Mouse (Mus musculus) hindbrain, embryonic 15.5 days (tissue): ENCODE measurements at regions not wholly inside any gene's neighbourhood (a gene's known extent, or its start where the extent isn't known, plus 50 kb on each side); places are given as distances from the start of the nearest gene placed in this dataset.

Experiments used
- ATAC-seq: fragments of 200-750 bp; cut with Nextera tagmentation; 2 replicates; pipeline ENCODE4 v1.8.0; 2017; ENCODE audit warnings: low read depth, moderate number of reproducible peaks, moderate TSS enrichment; ENCODE audit not compliant: low FRiP score
- H3K27ac ChIP-seq: fragments of 300-500 bp; sonication (generic); replicated peaks from 2 replicates; pipeline ENCODE4 v1.5.1; 2015; ENCODE audit warnings: mild to moderate bottlenecking, inconsistent platforms
- H3K27me3 ChIP-seq: fragments of 300-500 bp; sonication (generic); 2 replicates; pipeline ENCODE4 v1.6.1; 2015; ENCODE audit warnings: control low read depth, inconsistent platforms
- H3K36me3 ChIP-seq: fragments of 300-500 bp; sonication (generic); 2 replicates; pipeline ENCODE4 v1.6.1; 2015; ENCODE audit warnings: control low read depth, inconsistent platforms
- H3K4me1 ChIP-seq: fragments of 300-500 bp; sonication (generic); replicated peaks from 2 replicates; pipeline ENCODE4 v1.6.1; 2015; ENCODE audit warnings: control low read depth, inconsistent platforms
- H3K4me2 ChIP-seq: fragments of 300-500 bp; sonication (generic); 2 replicates; pipeline ENCODE4 v1.6.1; 2015; ENCODE audit warnings: moderate library complexity, mild to moderate bottlenecking, inconsistent platforms
- H3K4me3 ChIP-seq: fragments of 300-500 bp; sonication (generic); 2 replicates; pipeline ENCODE4 v1.5.1; 2015; ENCODE audit warnings: mild to moderate bottlenecking, inconsistent platforms
- H3K9ac ChIP-seq: fragments of 300-500 bp; sonication (generic); 2 replicates; pipeline ENCODE4 v1.6.1; 2015; ENCODE audit warnings: inconsistent platforms
- H3K9me3 ChIP-seq: fragments of 300-500 bp; sonication (generic); 2 replicates; pipeline ENCODE4 v1.6.1; 2016; ENCODE audit warnings: control low read depth, inconsistent platforms
- WGBS: fragments of 180-500 bp; shearing (Covaris S2); methylation state at CpG from one replicate; pipeline ENCODE4 v1.1.7; 2015; 5-methylcytosine and 5-hydroxymethylcytosine counted together

GRCm38 (mm10) chr3:60138319-60138718, 56.6 kb downstream of the Sucnr1 start:
- no peaks in the 10 kb centered on the region for H3K4me1 ChIP-seq
- no peak overlapping the region for H3K9ac ChIP-seq
- WGBS = 90% methylated on average over 3 of the region's 3 CpGs
- no peaks in the 10 kb centered on the region for H3K9me3 ChIP-seq
- no peak overlapping the region for H3K4me3 ChIP-seq
- no peak overlapping the region for H3K27ac ChIP-seq
- no peaks in the 10 kb centered on the region for H3K36me3 ChIP-seq
- no peak overlapping the region for H3K4me2 ChIP-seq
- no peaks in the 10 kb centered on the region for H3K27me3 ChIP-seq
- ATAC-seq = no peak

GRCm38 (mm10) chr3:60159865-60160264, 78.2 kb downstream of the Sucnr1 start:
- no peak overlapping the region for H3K9ac ChIP-seq
- no peak for ATAC-seq
- H3K27me3 ChIP-seq = no peaks in the 10 kb centered on the region
- no peak overlapping the region for H3K4me2 ChIP-seq
- H3K9me3 ChIP-seq = no peaks in the 10 kb centered on the region
- no peaks in the 10 kb centered on the region for H3K4me1 ChIP-seq
- 89% methylated on average over 3 of the region's 3 CpGs for WGBS
- H3K27ac ChIP-seq = no peak overlapping the region
- H3K36me3 ChIP-seq = no peaks in the 10 kb centered on the region
- H3K4me3 ChIP-seq = no peak overlapping the region

- Histone ChIP-seq H3K4me1 (no peaks in the 10 kb centered on the region), H3K4me3 (no peak overlapping the region), H3K27me3 (no peaks in the 10 kb centered on the region), H3K27ac (no peak overlapping the region), H3K36me3 (no peaks in the 10 kb centered on the region), H3K4me2 (no peak overlapping the region), H3K9me3 (no peaks in the 10 kb centered on the region), H3K9ac (no peak overlapping the region)
- 90% methylated on average over 3 of the region's 3 CpGs for WGBS
- ATAC-seq = no peak
These were observed 86.0 kb downstream of the Sucnr1 start for GRCm38 (mm10) chr3:60167633-60168032.

- H3K36me3 ChIP-seq = no peaks in the 10 kb centered on the region
- H3K27me3 ChIP-seq = no peaks in the 10 kb centered on the region
- WGBS = 43% methylated on average over 2 of the region's 2 CpGs
- no peak overlapping the region for H3K4me3 ChIP-seq
- no peak for ATAC-seq
- H3K27ac ChIP-seq = no peak overlapping the region
- no peak overlapping the region for H3K9ac ChIP-seq
- no peak overlapping the region for H3K4me2 ChIP-seq
- no peaks in the 10 kb centered on the region for H3K9me3 ChIP-seq
- H3K4me1 ChIP-seq = no peaks in the 10 kb centered on the region
These were observed 86.7 kb downstream of the Sucnr1 start for GRCm38 (mm10) chr3:60168135-60168926.

- Histone ChIP-seq H3K9me3 (no peaks in the 10 kb centered on the region), H3K4me2 (no peak overlapping the region), H3K27me3 (no peaks in the 10 kb centered on the region), H3K4me3 (no peak overlapping the region), H3K9ac (no peak overlapping the region), H3K4me1 (no peaks in the 10 kb centered on the region), H3K36me3 (no peaks in the 10 kb centered on the region), H3K27ac (no peak overlapping the region)
- no peak for ATAC-seq
These were observed 87.9 kb downstream of the Sucnr1 start for GRCm38 (mm10) chr3:60169606-60170005.

GRCm38 (mm10) chr3:60184481-60184880, 102.8 kb downstream of the Sucnr1 start:
- ATAC-seq = no peak
- 94% methylated on average over 2 of the region's 2 CpGs for WGBS
- Histone ChIP-seq H3K27ac (no peak overlapping the region), H3K27me3 (no peaks in the 10 kb centered on the region), H3K4me1 (no peaks in the 10 kb centered on the region), H3K4me2 (no peak overlapping the region), H3K4me3 (no peak overlapping the region), H3K9me3 (no peaks in the 10 kb centered on the region), H3K36me3 (no peaks in the 10 kb centered on the region), H3K9ac (no peak overlapping the region)

- Histone ChIP-seq H3K4me2 (no peak overlapping the region), H3K36me3 (no peaks in the 10 kb centered on the region), H3K9ac (no peak overlapping the region), H3K27ac (no peak overlapping the region), H3K27me3 (no peaks in the 10 kb centered on the region), H3K4me3 (no peak overlapping the region), H3K9me3 (no peaks in the 10 kb centered on the region), H3K4me1 (no peaks in the 10 kb centered on the region)
- ATAC-seq = no peak
- 95% methylated on average over 3 of the region's 3 CpGs for WGBS
These were observed 114.4 kb downstream of the Sucnr1 start for GRCm38 (mm10) chr3:60196031-60196430.

GRCm38 (mm10) chr3:60207936-60208335, 126.3 kb downstream of the Sucnr1 start:
- no peak overlapping the region for H3K9ac ChIP-seq
- no peaks in the 10 kb centered on the region for H3K4me1 ChIP-seq
- no peaks in the 10 kb centered on the region for H3K27me3 ChIP-seq
- H3K4me3 ChIP-seq = no peak overlapping the region
- no peak for ATAC-seq
- no peak overlapping the region for H3K27ac ChIP-seq
- no peaks in the 10 kb centered on the region for H3K9me3 ChIP-seq
- H3K36me3 ChIP-seq = no peaks in the 10 kb centered on the region
- no peak overlapping the region for H3K4me2 ChIP-seq
- 48% methylated on average over 1 of the region's 1 CpGs for WGBS

GRCm38 (mm10) chr3:60218938-60219337, 137.3 kb downstream of the Sucnr1 start:
- Histone ChIP-seq H3K9me3 (no peaks in the 10 kb centered on the region), H3K4me1 (no peaks in the 10 kb centered on the region), H3K27me3 (no peaks in the 10 kb centered on the region), H3K9ac (no peak overlapping the region), H3K4me2 (no peak overlapping the region), H3K4me3 (no peak overlapping the region), H3K36me3 (no peaks in the 10 kb centered on the region), H3K27ac (no peak overlapping the region)
- WGBS = 81% methylated on average over 3 of the region's 3 CpGs
- ATAC-seq = no peak

- Histone ChIP-seq H3K4me2 (no peak overlapping the region), H3K4me1 (no peaks in the 10 kb centered on the region), H3K27me3 (no peaks in the 10 kb centered on the region), H3K27ac (no peak overlapping the region), H3K4me3 (no peak overlapping the region), H3K9me3 (no peaks in the 10 kb centered on the region), H3K9ac (no peak overlapping the region), H3K36me3 (no peaks in the 10 kb centered on the region)
- no peak for ATAC-seq
These were observed 159.0 kb downstream of the Sucnr1 start for GRCm38 (mm10) chr3:60240664-60241063.

GRCm38 (mm10) chr3:60266666-60267415, 185.2 kb downstream of the Sucnr1 start:
- 88% methylated on average over 3 of the region's 3 CpGs for WGBS
- no peaks in the 10 kb centered on the region for H3K27me3 ChIP-seq
- no peak for ATAC-seq
- no peak overlapping the region for H3K27ac ChIP-seq
- H3K9me3 ChIP-seq = no peaks in the 10 kb centered on the region
- H3K9ac ChIP-seq = no peak overlapping the region
- H3K36me3 ChIP-seq = no peaks in the 10 kb centered on the region
- H3K4me1 ChIP-seq = no peaks in the 10 kb centered on the region
- H3K4me3 ChIP-seq = no peak overlapping the region
- H3K4me2 ChIP-seq = no peak overlapping the region

GRCm38 (mm10) chr3:60267416-60268174, 185.9 kb downstream of the Sucnr1 start:
- Histone ChIP-seq H3K4me1 (no peaks in the 10 kb centered on the region), H3K9me3 (no peaks in the 10 kb centered on the region), H3K4me2 (no peak overlapping the region), H3K9ac (no peak overlapping the region), H3K36me3 (no peaks in the 10 kb centered on the region), H3K27ac (no peak overlapping the region), H3K27me3 (no peaks in the 10 kb centered on the region), H3K4me3 (no peak overlapping the region)
- ATAC-seq = no peak
